Mouse (Mus musculus) MEL (cell line): ENCODE data around the gene Arnt2. TPM values are rescaled to one million over a fixed set of nuclear protein-coding genes. Genes with fewer than 3 reads are reported as not detected.

Experiments
- DNase-seq: peaks from one replicate; pipeline ENCODE4 v3.0.0; 2011; ENCODE audit warnings: low read depth, low spot score
- H3K27ac ChIP-seq: 2 replicates; pipeline ENCODE4 v1.5.1; 2012; ENCODE audit warnings: low read depth, mild to moderate bottlenecking, control low read depth, low read length, moderate library complexity; ENCODE audit not compliant: control insufficient read depth
- H3K27me3 ChIP-seq, 2 experiments: fragments of 150-350 bp in 1 of 2; sonication (generic) in 1 of 2; 2 replicates each; pipeline ENCODE4 v1.6.1; 2012; ENCODE audit warnings: low read length in 2 of 2, mild to moderate bottlenecking in 2 of 2, improper control_type of control experiment in 1 of 2, moderate library complexity in 1 of 2; ENCODE audit not compliant: insufficient read depth in 2 of 2, control insufficient read depth in 1 of 2
- H3K36me3 ChIP-seq, 2 experiments: 2 replicates each; pipeline ENCODE4 v1.6.1; 2012 to 2014; ENCODE audit warnings: low read length in 2 of 2, improper control_type of control experiment in 1 of 2, inconsistent platforms in 1 of 2, mild to moderate bottlenecking in 1 of 2; ENCODE audit not compliant: insufficient read depth in 2 of 2, control insufficient read depth in 1 of 2
- H3K4me1 ChIP-seq, 2 experiments: fragments of 150-350 bp in 1 of 2; sonication (generic) in 1 of 2; 2 replicates each; pipeline ENCODE4 v1.6.1; 2012; ENCODE audit warnings: low read length in 2 of 2, improper control_type of control experiment in 1 of 2, mild to moderate bottlenecking in 1 of 2; ENCODE audit not compliant: insufficient read depth in 2 of 2, control insufficient read depth in 1 of 2
- H3K4me3 ChIP-seq, 2 experiments: fragments of 150-350 bp in 1 of 2; sonication (generic) in 1 of 2; 2 replicates each; pipeline ENCODE4 v1.5.1; 2012; ENCODE audit warnings: low read depth in 2 of 2, low read length in 2 of 2, mild to moderate bottlenecking in 2 of 2, moderate library complexity in 2 of 2, control low read depth in 1 of 2, improper control_type of control experiment in 1 of 2; ENCODE audit not compliant: control insufficient read depth in 1 of 2, insufficient read depth in 1 of 2
- H3K79me2 ChIP-seq: 2 replicates; pipeline ENCODE4 v1.6.1; 2012; ENCODE audit warnings: mild to moderate bottlenecking, low read length, moderate library complexity; ENCODE audit not compliant: control insufficient read depth, poor library complexity, insufficient read depth
- H3K9ac ChIP-seq: 2 replicates; pipeline ENCODE4 v1.6.1; 2012; ENCODE audit warnings: low read depth, mild to moderate bottlenecking, control low read depth, low read length, moderate library complexity; ENCODE audit not compliant: control insufficient read depth, poor library complexity, severe bottlenecking
- H3K9me3 ChIP-seq: fragments of 150-350 bp; sonication (generic); replicated peaks from 2 replicates; pipeline ENCODE4 v1.6.1; 2012; ENCODE audit warnings: mild to moderate bottlenecking, low read length, improper control_type of control experiment, moderate library complexity; ENCODE audit not compliant: insufficient read depth
- BHLHE40 ChIP-seq: IDR thresholded peaks from 2 replicates; pipeline ENCODE4 v1.6.1; 2012; ENCODE audit warnings: low read depth, mild to moderate bottlenecking, inconsistent platforms, low read length, improper control_type of control experiment, borderline replicate concordance
- CHD1 ChIP-seq: IDR thresholded peaks from 2 replicates; pipeline ENCODE4 v1.6.1; 2012; ENCODE audit warnings: low read depth, mild to moderate bottlenecking, inconsistent platforms, low read length, improper control_type of control experiment
- CTCF ChIP-seq, 3 experiments: IDR thresholded peaks in 2 of 3; conservative IDR thresholded peaks in 1 of 3; 2 replicates each; pipeline ENCODE4 v1.5.1; 2011 to 2012; ENCODE audit warnings: low read length in 3 of 3, low read depth in 2 of 3, mild to moderate bottlenecking in 2 of 3, improper control_type of control experiment in 1 of 3, inconsistent platforms in 1 of 3, mixed read lengths in 1 of 3, moderate library complexity in 1 of 3; ENCODE audit not compliant: control insufficient read depth in 1 of 3, insufficient read depth in 1 of 3, poor library complexity in 1 of 3, severe bottlenecking in 1 of 3
- E2F4 ChIP-seq: IDR thresholded peaks from 2 replicates; pipeline ENCODE4 v1.6.1; 2011; ENCODE audit warnings: low read depth, low read length, improper control_type of control experiment, borderline replicate concordance
- EP300 ChIP-seq, 2 experiments: IDR thresholded peaks; 2 replicates each; pipeline ENCODE4 v1.6.1; 2011; ENCODE audit warnings: improper control_type of control experiment in 2 of 2, low read length in 2 of 2, low read depth in 1 of 2, mild to moderate bottlenecking in 1 of 2
- ETS1 ChIP-seq: IDR thresholded peaks from 2 replicates; pipeline ENCODE4 v1.6.1; 2012; ENCODE audit warnings: low read depth, mild to moderate bottlenecking, inconsistent platforms, low read length, improper control_type of control experiment, moderate library complexity
- GABPA ChIP-seq: IDR thresholded peaks from 2 replicates; pipeline ENCODE4 v1.6.1; 2012; ENCODE audit warnings: low read depth, mild to moderate bottlenecking, inconsistent platforms, low read length, improper control_type of control experiment, moderate library complexity
- GATA1 ChIP-seq: IDR thresholded peaks from 2 replicates; pipeline ENCODE4 v1.6.1; 2011; ENCODE audit warnings: low read depth, low read length, improper control_type of control experiment
- HCFC1 ChIP-seq: IDR thresholded peaks from 2 replicates; pipeline ENCODE4 v1.6.1; 2012; ENCODE audit warnings: low read depth, mild to moderate bottlenecking, inconsistent platforms, low read length, improper control_type of control experiment, moderate library complexity
- JUND ChIP-seq: IDR thresholded peaks from 2 replicates; pipeline ENCODE4 v1.6.1; 2011; ENCODE audit warnings: low read depth, mild to moderate bottlenecking, improper control_type of control experiment, low read length
- KAT2A ChIP-seq: conservative IDR thresholded peaks from 2 replicates; pipeline ENCODE4 v1.6.1; 2012; ENCODE audit warnings: low read depth, low read length, improper control_type of control experiment, inconsistent platforms
- MAFK ChIP-seq: IDR thresholded peaks from 2 replicates; pipeline ENCODE4 v1.6.1; 2011; ENCODE audit warnings: low read depth, mild to moderate bottlenecking, low read length, improper control_type of control experiment, borderline replicate concordance
- MAZ ChIP-seq: IDR thresholded peaks from 2 replicates; pipeline ENCODE4 v1.6.1; 2012; ENCODE audit warnings: low read depth, mild to moderate bottlenecking, inconsistent platforms, low read length, improper control_type of control experiment
- MYB ChIP-seq: IDR thresholded peaks from 2 replicates; pipeline ENCODE4 v1.6.1; 2011; ENCODE audit warnings: mild to moderate bottlenecking, low read depth, low read length, improper control_type of control experiment
- MYC ChIP-seq: IDR thresholded peaks from 2 replicates; pipeline ENCODE4 v1.6.1; 2011; ENCODE audit warnings: low read depth, mild to moderate bottlenecking, low read length, improper control_type of control experiment, moderate library complexity
- NELFE ChIP-seq: IDR thresholded peaks from 2 replicates; pipeline ENCODE4 v1.6.1; 2011; ENCODE audit warnings: low read depth, low read length, improper control_type of control experiment
- NRF1 ChIP-seq: IDR thresholded peaks from 2 replicates; pipeline ENCODE4 v1.6.1; 2014; ENCODE audit warnings: low read depth, mild to moderate bottlenecking, inconsistent platforms, low read length, improper control_type of control experiment, moderate library complexity; ENCODE audit not compliant: poor library complexity, insufficient read depth, severe bottlenecking
- POLR2AphosphoS5 ChIP-seq: IDR thresholded peaks from 2 replicates; pipeline ENCODE4 v1.6.1; 2012; ENCODE audit warnings: low read depth, borderline replicate concordance, mild to moderate bottlenecking, inconsistent platforms, low read length, moderate library complexity, mixed read lengths
- RAD21 ChIP-seq: IDR thresholded peaks from 2 replicates; pipeline ENCODE4 v1.6.1; 2011; ENCODE audit warnings: mild to moderate bottlenecking, low read depth, low read length, improper control_type of control experiment
- RCOR1 ChIP-seq: IDR thresholded peaks from 2 replicates; pipeline ENCODE4 v1.6.1; 2012; ENCODE audit warnings: low read depth, mild to moderate bottlenecking, inconsistent platforms, low read length, improper control_type of control experiment
- SIN3A ChIP-seq: IDR thresholded peaks from 2 replicates; pipeline ENCODE4 v1.6.1; 2012; ENCODE audit warnings: low read length, improper control_type of control experiment, inconsistent platforms
- TBP ChIP-seq: IDR thresholded peaks from 2 replicates; pipeline ENCODE4 v1.8.0; 2011; ENCODE audit warnings: low read depth, low read length, improper control_type of control experiment
- TCF12 ChIP-seq: IDR thresholded peaks from 2 replicates; pipeline ENCODE4 v1.6.1; 2014; ENCODE audit warnings: low read depth, mild to moderate bottlenecking, inconsistent platforms, low read length, improper control_type of control experiment, moderate library complexity
- USF1 ChIP-seq: IDR thresholded peaks from 2 replicates; pipeline ENCODE4 v1.6.1; 2014; ENCODE audit warnings: low read depth, mild to moderate bottlenecking, inconsistent platforms, low read length, improper control_type of control experiment, moderate library complexity
- USF2 ChIP-seq, 2 experiments: IDR thresholded peaks; 2 replicates each; pipeline ENCODE4 v1.6.1; 2011 to 2012; ENCODE audit warnings: improper control_type of control experiment in 2 of 2, low read length in 2 of 2, borderline replicate concordance in 1 of 2, inconsistent platforms in 1 of 2, low read depth in 1 of 2, mild to moderate bottlenecking in 1 of 2; ENCODE audit not compliant: insufficient read depth in 1 of 2
- ZMIZ1 ChIP-seq: IDR thresholded peaks from 2 replicates; pipeline ENCODE4 v1.6.1; 2012; ENCODE audit warnings: low read depth, mild to moderate bottlenecking, inconsistent platforms, low read length, improper control_type of control experiment, moderate library complexity
- ZNF384 ChIP-seq: IDR thresholded peaks from 2 replicates; pipeline ENCODE4 v1.6.1; 2012; ENCODE audit warnings: low read depth, mild to moderate bottlenecking, inconsistent platforms, low read length, improper control_type of control experiment
- polyA plus RNA-seq, 2 experiments: library from polyadenylated mRNA; stranded (reverse) in 1 of 2; unstranded in 1 of 2; fragments of >175 nt in 1 of 2; fragments of >200 nt in 1 of 2; gene quantifications; 2 replicates each; pipeline versions ENCODE4 v1.2.1 to v1.2.4; 2012; ENCODE audit warnings: low replicate concordance in 2 of 2, low read depth in 1 of 2; ENCODE audit not compliant: insufficient read length in 2 of 2, insufficient read depth in 1 of 2, missing spikeins in 1 of 2
- total RNA-seq: library from RNA; depleted of rRNA; stranded (reverse); fragments of 300-350 nt; gene quantifications from 2 replicates; pipeline ENCODE4 v1.2.3, GENCODE M21; 2012

Arnt2 gene
- total and polyA plus RNA-seq, 3 experiments: not detected

DNA sequence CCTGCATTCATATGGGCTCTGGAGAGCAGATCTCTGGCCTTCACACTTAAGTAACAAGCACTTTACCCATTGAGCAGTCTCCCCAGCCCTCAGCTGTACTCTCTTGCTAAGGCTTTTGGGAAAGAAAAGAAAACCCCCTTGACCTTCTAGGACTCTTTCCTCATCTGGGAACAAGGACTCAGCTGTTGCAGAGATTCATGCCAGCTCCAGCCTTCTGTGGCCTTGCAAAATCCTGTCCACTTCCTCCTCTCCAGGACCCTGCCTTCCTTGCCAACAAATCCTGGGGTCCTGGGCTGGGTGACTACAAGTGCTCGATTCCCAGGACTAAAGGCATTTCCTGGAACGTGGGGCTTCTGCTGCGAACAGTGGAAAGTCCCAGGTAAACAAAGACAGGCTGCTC is 169.6 kb downstream of the Arnt2 start:
- Histone ChIP-seq H3K79me2 (no peaks in the 10 kb centered on the region), H3K36me3 (no peaks in the 10 kb centered on the region), H3K27ac (no peak overlapping the region), H3K27me3 (no peaks in the 10 kb centered on the region), H3K4me1 (no peaks in the 10 kb centered on the region), H3K9me3 (no peaks in the 10 kb centered on the region), H3K9ac (no peak overlapping the region), H3K4me3 (no peak overlapping the region)
- DNase-seq: no peak
- TF ChIP-seq ZMIZ1: no peak
- TF ChIP-seq RCOR1: no peak
- no peak for TF ChIP-seq KAT2A
- no peak for TF ChIP-seq MAZ
- no peak for TF ChIP-seq GABPA
- no peak for TF ChIP-seq ETS1
- no peak for TF ChIP-seq NRF1
- no peak for TF ChIP-seq ZNF384
- no peak for TF ChIP-seq BHLHE40
- no peak for TF ChIP-seq USF2 (IDR thresholded peaks at IDR 0.05; ENCODE audit: borderline replicate concordance in 1 of 2, insufficient read depth in 1 of 2, low read depth in 1 of 2, low read length in 2 of 2)
- no peak for TF ChIP-seq E2F4
- TF ChIP-seq TBP: no peak
- no peak for TF ChIP-seq GATA1
- TF ChIP-seq CTCF (IDR thresholded peaks at IDR 0.05 in 2 of 3, conservative IDR thresholded peaks at IDR 0.05 in 1 of 3; ENCODE audit: control insufficient read depth in 1 of 3, insufficient read depth in 1 of 3, low read depth in 2 of 3, low read length in 3 of 3, poor library complexity in 1 of 3, severe bottlenecking in 1 of 3): no peak
- no peak for TF ChIP-seq MYB
- no peak for TF ChIP-seq MYC
- TF ChIP-seq RAD21: no peak
- no peak for TF ChIP-seq NELFE

GRCm38 (mm10) chr7:84237655-84238054 is 172.3 kb downstream of the Arnt2 start:
- Histone ChIP-seq H3K27ac (no peak overlapping the region), H3K4me1 (no peaks in the 10 kb centered on the region)
- DNase-seq: no peak

More at GRCm38 (mm10) chr7:84237655-84238054, 172.3 kb downstream of the Arnt2 start:
- no peak overlapping the region for H3K9ac ChIP-seq
- TF ChIP-seq HCFC1 (no peak), USF1 (no peak), MYB (no peak), SIN3A (no peak), RAD21 (no peak), CTCF (IDR thresholded peaks at IDR 0.05 in 2 of 3, conservative IDR thresholded peaks at IDR 0.05 in 1 of 3; ENCODE audit: control insufficient read depth in 1 of 3, insufficient read depth in 1 of 3, low read depth in 2 of 3, low read length in 3 of 3, poor library complexity in 1 of 3, severe bottlenecking in 1 of 3) (no peak), GATA1 (no peak), EP300 (IDR thresholded peaks at IDR 0.05; ENCODE audit: low read depth in 1 of 2, low read length in 2 of 2) (no peak), ZMIZ1 (no peak), USF2 (IDR thresholded peaks at IDR 0.05; ENCODE audit: borderline replicate concordance in 1 of 2, insufficient read depth in 1 of 2, low read depth in 1 of 2, low read length in 2 of 2) (no peak), POLR2AphosphoS5 (no peak), TCF12 (no peak), MAFK (no peak), MAZ (no peak), NELFE (no peak), JUND (no peak), CHD1 (no peak)
- TF ChIP-seq, all 39 proteins: peak for 0
- Histone ChIP-seq H3K27me3 (no peaks in the 10 kb centered on the region), H3K9me3 (no peaks in the 10 kb centered on the region), H3K4me3 (no peak overlapping the region), H3K36me3 (no peaks in the 10 kb centered on the region), H3K79me2 (no peaks in the 10 kb centered on the region)
